Mouse (Mus musculus): ENCODE measurements around the gene Vps13d. TPM values are rescaled to one million over a fixed set of nuclear protein-coding genes. Genes with fewer than 3 reads are reported as not detected.

The Vps13d gene
- polyA plus RNA-seq, 1 experiment from 2014 or later, result 5.2 TPM

GRCm38 (mm10) chr4:145129956-145130548 lies 64.8 kb downstream of the Vps13d start:
- H3K4me3 ChIP-seq, result no peak overlapping the region
- H3K4me1 ChIP-seq, result no peaks in the 10 kb centered on the region
- no peak for DNase-seq (ENCODE audit: low spot score)
- no peak overlapping the region for H3K27ac ChIP-seq (replicated peaks)
- H3K36me3 ChIP-seq (replicated peaks), result peaks cover 81% of the 10 kb centered on the region
- H3K9me3 ChIP-seq, result no peaks in the 10 kb centered on the region
- H3K27me3 ChIP-seq (replicated peaks; ENCODE audit: low read depth, poor library complexity, severe bottlenecking), result no peaks in the 10 kb centered on the region

- peaks cover 74% of the 10 kb centered on the region for H3K36me3 ChIP-seq (replicated peaks)
- no peaks in the 10 kb centered on the region for H3K4me1 ChIP-seq
- 82% methylated on average over 4 of the region's 4 CpGs for WGBS
- H3K27me3 ChIP-seq (replicated peaks; ENCODE audit: low read depth, poor library complexity, severe bottlenecking), result no peaks in the 10 kb centered on the region
- H3K9me3 ChIP-seq, result no peaks in the 10 kb centered on the region
- DNase-seq (ENCODE audit: low spot score), result no peak
- H3K27ac ChIP-seq (replicated peaks), result no peak overlapping the region
- no peak overlapping the region for H3K4me3 ChIP-seq
These were observed 69.2 kb downstream of the Vps13d start for GRCm38 (mm10) chr4:145125463-145126220.

GRCm38 (mm10) chr4:145124419-145124818 lies 70.4 kb downstream of the Vps13d start:
- Histone ChIP-seq H3K27me3 (replicated peaks; ENCODE audit: low read depth, poor library complexity, severe bottlenecking) (no peaks in the 10 kb centered on the region), H3K36me3 (replicated peaks) (peaks cover 73% of the 10 kb centered on the region), H3K27ac (replicated peaks) (no peak overlapping the region), H3K9me3 (no peaks in the 10 kb centered on the region), H3K4me1 (no peaks in the 10 kb centered on the region), H3K4me3 (no peak overlapping the region)
- DNase-seq (ENCODE audit: low spot score), result no peak
- 79% methylated on average over 4 of the region's 4 CpGs for WGBS

GRCm38 (mm10) chr4:145111641-145112040 lies 83.2 kb downstream of the Vps13d start:
- 28% methylated on average over 4 of the region's 4 CpGs for WGBS
- H3K9me3 ChIP-seq, result no peaks in the 10 kb centered on the region

GRCm38 (mm10) chr4:145110736-145111135 lies 84.1 kb downstream of the Vps13d start:
- DNase-seq (ENCODE audit: low spot score), result no peak
- peaks cover 21% of the 10 kb centered on the region for H3K4me1 ChIP-seq
- H3K36me3 ChIP-seq (replicated peaks), result peaks cover 83% of the 10 kb centered on the region
- H3K27ac ChIP-seq (replicated peaks), result peak overlapping the region; percentile 30; the same call in 1 of the 2 replicates
- 89% methylated on average over 6 of the region's 6 CpGs for WGBS
- no peaks in the 10 kb centered on the region for H3K9me3 ChIP-seq
- no peak overlapping the region for H3K4me3 ChIP-seq
- no peaks in the 10 kb centered on the region for H3K27me3 ChIP-seq (replicated peaks; ENCODE audit: low read depth, poor library complexity, severe bottlenecking)

More at GRCm38 (mm10) chr4:145111641-145112040, 83.2 kb downstream of the Vps13d start:
- Histone ChIP-seq H3K27ac (replicated peaks) (peak overlapping the region; percentile 35; the same call in 1 of the 2 replicates), H3K4me1 (peaks cover 21% of the 10 kb centered on the region), H3K36me3 (replicated peaks) (peaks cover 83% of the 10 kb centered on the region), H3K27me3 (replicated peaks; ENCODE audit: low read depth, poor library complexity, severe bottlenecking) (no peaks in the 10 kb centered on the region), H3K4me3 (no peak overlapping the region)
- DNase-seq (ENCODE audit: low spot score), result peak; percentile 15

GRCm38 (mm10) chr4:145106796-145107195 lies 88.0 kb downstream of the Vps13d start:
- Histone ChIP-seq H3K27me3 (replicated peaks; ENCODE audit: low read depth, poor library complexity, severe bottlenecking) (no peaks in the 10 kb centered on the region), H3K27ac (replicated peaks) (no peak overlapping the region), H3K9me3 (no peaks in the 10 kb centered on the region), H3K4me3 (no peak overlapping the region), H3K36me3 (replicated peaks) (peaks cover 79% of the 10 kb centered on the region), H3K4me1 (peaks cover 15% of the 10 kb centered on the region)
- 94% methylated on average over 6 of the region's 6 CpGs for WGBS
- DNase-seq (ENCODE audit: low spot score), result no peak

GRCm38 (mm10) chr4:145105319-145105718 lies 89.5 kb downstream of the Vps13d start:
- no peak overlapping the region for H3K4me3 ChIP-seq
- H3K27ac ChIP-seq (replicated peaks), result no peak overlapping the region
- 0 out of 2 replicates have a peak, but pooled peaks cover 7% of the 10 kb centered on the region for H3K4me1 ChIP-seq
- H3K36me3 ChIP-seq (replicated peaks), result peaks cover 69% of the 10 kb centered on the region
- no peaks in the 10 kb centered on the region for H3K9me3 ChIP-seq
- 67% methylated on average over 6 of the region's 6 CpGs for WGBS
- no peaks in the 10 kb centered on the region for H3K27me3 ChIP-seq (replicated peaks; ENCODE audit: low read depth, poor library complexity, severe bottlenecking)
- no peak for DNase-seq (ENCODE audit: low spot score)

- H3K9me3 ChIP-seq, result no peaks in the 10 kb centered on the region
- DNase-seq (ENCODE audit: low spot score), result no peak
- H3K4me3 ChIP-seq, result no peak overlapping the region
- H3K36me3 ChIP-seq (replicated peaks), result peaks cover 66% of the 10 kb centered on the region
- 55% methylated on average over 2 of the region's 2 CpGs for WGBS
- 0 out of 2 replicates have a peak, but pooled peaks cover 5% of the 10 kb centered on the region for H3K4me1 ChIP-seq
- H3K27me3 ChIP-seq (replicated peaks; ENCODE audit: low read depth, poor library complexity, severe bottlenecking), result no peaks in the 10 kb centered on the region
- H3K27ac ChIP-seq (replicated peaks), result no peak overlapping the region
These were observed 89.9 kb downstream of the Vps13d start for GRCm38 (mm10) chr4:145104917-145105316.

GRCm38 (mm10) chr4:145103617-145104016 lies 91.2 kb downstream of the Vps13d start:
- Histone ChIP-seq H3K9me3 (no peaks in the 10 kb centered on the region), H3K4me1 (0 out of 2 replicates have a peak, but pooled peaks cover 3% of the 10 kb centered on the region), H3K4me3 (no peak overlapping the region), H3K27ac (replicated peaks) (no peak overlapping the region), H3K27me3 (replicated peaks; ENCODE audit: low read depth, poor library complexity, severe bottlenecking) (no peaks in the 10 kb centered on the region), H3K36me3 (replicated peaks) (peaks cover 67% of the 10 kb centered on the region)
- no peak for DNase-seq (ENCODE audit: low spot score)

GRCm38 (mm10) chr4:145101823-145102718 lies 92.7 kb downstream of the Vps13d start:
- H3K27me3 ChIP-seq (replicated peaks; ENCODE audit: low read depth, poor library complexity, severe bottlenecking), result no peaks in the 10 kb centered on the region
- no peak overlapping the region for H3K4me3 ChIP-seq
- no peak overlapping the region for H3K27ac ChIP-seq (replicated peaks)
- WGBS, result 81% methylated on average over 6 of the region's 6 CpGs
- no peaks in the 10 kb centered on the region for H3K9me3 ChIP-seq
- 0 out of 2 replicates have a peak, but pooled peaks cover 3% of the 10 kb centered on the region for H3K4me1 ChIP-seq
- H3K36me3 ChIP-seq (replicated peaks), result peaks cover 59% of the 10 kb centered on the region
- DNase-seq (ENCODE audit: low spot score), result no peak

GRCm38 (mm10) chr4:145099853-145100252 lies 95.0 kb downstream of the Vps13d start:
- WGBS, result 89% methylated on average over 6 of the region's 6 CpGs
- Histone ChIP-seq H3K27me3 (replicated peaks; ENCODE audit: low read depth, poor library complexity, severe bottlenecking) (no peaks in the 10 kb centered on the region), H3K9me3 (no peaks in the 10 kb centered on the region), H3K4me1 (peaks cover 8% of the 10 kb centered on the region; the same call in 1 of the 2 replicates), H3K4me3 (no peak overlapping the region), H3K27ac (replicated peaks) (no peak overlapping the region), H3K36me3 (replicated peaks) (peaks cover 56% of the 10 kb centered on the region)
- no peak for DNase-seq (ENCODE audit: low spot score)

- H3K9me3 ChIP-seq, result no peaks in the 10 kb centered on the region
- H3K4me3 ChIP-seq, result no peak overlapping the region
- no peak for DNase-seq (ENCODE audit: low spot score)
- no peak overlapping the region for H3K27ac ChIP-seq (replicated peaks)
- H3K27me3 ChIP-seq (replicated peaks; ENCODE audit: low read depth, poor library complexity, severe bottlenecking), result no peaks in the 10 kb centered on the region
- 83% methylated on average over 1 of the region's 1 CpGs for WGBS
- H3K36me3 ChIP-seq (replicated peaks), result peaks cover 58% of the 10 kb centered on the region
- peaks cover 8% of the 10 kb centered on the region; the same call in 1 of the 2 replicates for H3K4me1 ChIP-seq
These were observed 95.5 kb downstream of the Vps13d start for GRCm38 (mm10) chr4:145099344-145099743.

All from embryonic facial prominence, embryonic 10.5 days (tissue).